Mouse (Mus musculus): Measurements from ENCODE around the gene Gnpnat1. TPM values are rescaled to one million over a fixed set of nuclear protein-coding genes. Genes with fewer than 3 reads are reported as not detected.

The Gnpnat1 gene
- polyA plus RNA-seq, 1 experiment from 2014 or later, result 30.3 TPM

GRCm38 (mm10) chr14:45385596-45385995 lies 19.1 kb downstream of the Gnpnat1 start:
- H3K4me3 ChIP-seq (ENCODE audit: low read depth, low read length), result no peak overlapping the region
- H3K9me3 ChIP-seq (replicated peaks; ENCODE audit: control insufficient read depth, low read length), result no peaks in the 10 kb centered on the region
- no peaks in the 10 kb centered on the region for H3K36me3 ChIP-seq (ENCODE audit: control insufficient read depth, insufficient read depth)
- 76% methylated on average over 2 of the region's 2 CpGs for WGBS (ENCODE audit: insufficient replicate concordance)
- H3K27ac ChIP-seq (ENCODE audit: low read length), result no peak overlapping the region
- H3K4me1 ChIP-seq (ENCODE audit: control insufficient read depth, low read depth, low read length), result peaks cover 10% of the 10 kb centered on the region
- H3K9ac ChIP-seq (ENCODE audit: low read depth, low read length), result no peak overlapping the region
- H3K4me2 ChIP-seq (ENCODE audit: low read depth, low read length), result no peak overlapping the region
- no peak for ATAC-seq (ENCODE audit: low read depth)
- no peaks in the 10 kb centered on the region for H3K27me3 ChIP-seq (ENCODE audit: control insufficient read depth, insufficient read depth, low read depth, low read length)

GRCm38 (mm10) chr14:45382912-45383311 lies 21.8 kb downstream of the Gnpnat1 start:
- Histone ChIP-seq H3K36me3 (ENCODE audit: control insufficient read depth, insufficient read depth) (no peaks in the 10 kb centered on the region; the same call in 1 of the 2 replicates), H3K4me3 (ENCODE audit: low read depth, low read length) (no peak overlapping the region), H3K27ac (ENCODE audit: low read length) (no peak overlapping the region), H3K4me2 (ENCODE audit: low read depth, low read length) (no peak overlapping the region), H3K4me1 (ENCODE audit: control insufficient read depth, low read depth, low read length) (peaks cover 6% of the 10 kb centered on the region), H3K9me3 (replicated peaks; ENCODE audit: control insufficient read depth, low read length) (no peaks in the 10 kb centered on the region), H3K27me3 (ENCODE audit: control insufficient read depth, insufficient read depth, low read depth, low read length) (no peaks in the 10 kb centered on the region), H3K9ac (ENCODE audit: low read depth, low read length) (no peak overlapping the region)
- WGBS (ENCODE audit: insufficient replicate concordance), result 65% methylated on average over 4 of the region's 4 CpGs
- no peak for ATAC-seq (ENCODE audit: low read depth)

- Histone ChIP-seq H3K9ac (ENCODE audit: low read depth, low read length) (no peak overlapping the region), H3K27me3 (ENCODE audit: control insufficient read depth, insufficient read depth, low read depth, low read length) (no peaks in the 10 kb centered on the region), H3K4me1 (ENCODE audit: control insufficient read depth, low read depth, low read length) (no peaks in the 10 kb centered on the region), H3K4me3 (ENCODE audit: low read depth, low read length) (no peak overlapping the region), H3K27ac (ENCODE audit: low read length) (no peak overlapping the region), H3K36me3 (ENCODE audit: control insufficient read depth, insufficient read depth) (no peaks in the 10 kb centered on the region; the same call in 1 of the 2 replicates), H3K4me2 (ENCODE audit: low read depth, low read length) (no peak overlapping the region), H3K9me3 (replicated peaks; ENCODE audit: control insufficient read depth, low read length) (no peaks in the 10 kb centered on the region)
- ATAC-seq (ENCODE audit: low read depth), result no peak
- whole genome bisulfite sequencing (ENCODE audit: insufficient replicate concordance), result 67% methylated on average over 6 of the region's 6 CpGs
Measured at GRCm38 (mm10) chr14:45380756-45381155, 24.0 kb downstream of the Gnpnat1 start.

GRCm38 (mm10) chr14:45378771-45379170 lies 25.9 kb downstream of the Gnpnat1 start:
- WGBS (ENCODE audit: insufficient replicate concordance), result 61% methylated on average over 3 of the region's 3 CpGs
- H3K9ac ChIP-seq (ENCODE audit: low read depth, low read length), result no peak overlapping the region
- ATAC-seq (ENCODE audit: low read depth), result no peak
- no peaks in the 10 kb centered on the region; the same call in 1 of the 2 replicates for H3K36me3 ChIP-seq (ENCODE audit: control insufficient read depth, insufficient read depth)
- H3K4me3 ChIP-seq (ENCODE audit: low read depth, low read length), result no peak overlapping the region
- H3K27ac ChIP-seq (ENCODE audit: low read length), result no peak overlapping the region
- no peak overlapping the region for H3K4me2 ChIP-seq (ENCODE audit: low read depth, low read length)
- no peaks in the 10 kb centered on the region for H3K27me3 ChIP-seq (ENCODE audit: control insufficient read depth, insufficient read depth, low read depth, low read length)
- no peaks in the 10 kb centered on the region for H3K4me1 ChIP-seq (ENCODE audit: control insufficient read depth, low read depth, low read length)
- H3K9me3 ChIP-seq (replicated peaks; ENCODE audit: control insufficient read depth, low read length), result no peaks in the 10 kb centered on the region

DNA sequence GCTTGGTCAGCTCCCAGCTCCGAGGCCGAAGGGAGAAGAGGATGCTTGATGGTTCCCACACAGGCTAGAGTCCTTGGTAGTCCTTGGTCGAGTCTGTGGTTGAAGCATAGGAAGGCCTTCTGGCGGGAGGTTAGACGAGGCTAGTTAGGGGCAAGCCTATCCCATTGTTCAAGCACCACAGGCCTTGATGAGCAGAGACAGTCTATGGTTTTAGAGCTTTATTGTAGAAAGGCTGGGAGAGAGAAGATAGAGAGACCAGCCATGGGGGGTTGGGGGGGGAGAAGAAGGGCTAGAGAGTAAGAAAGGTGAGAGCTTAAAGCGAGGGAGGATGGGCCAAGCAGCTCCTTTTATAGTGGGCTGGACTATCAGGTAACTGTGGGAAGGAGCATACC lies 39.5 kb downstream of the Gnpnat1 start:
- 78% methylated on average over 6 of the region's 6 CpGs for WGBS (ENCODE audit: insufficient replicate concordance)

DNA sequence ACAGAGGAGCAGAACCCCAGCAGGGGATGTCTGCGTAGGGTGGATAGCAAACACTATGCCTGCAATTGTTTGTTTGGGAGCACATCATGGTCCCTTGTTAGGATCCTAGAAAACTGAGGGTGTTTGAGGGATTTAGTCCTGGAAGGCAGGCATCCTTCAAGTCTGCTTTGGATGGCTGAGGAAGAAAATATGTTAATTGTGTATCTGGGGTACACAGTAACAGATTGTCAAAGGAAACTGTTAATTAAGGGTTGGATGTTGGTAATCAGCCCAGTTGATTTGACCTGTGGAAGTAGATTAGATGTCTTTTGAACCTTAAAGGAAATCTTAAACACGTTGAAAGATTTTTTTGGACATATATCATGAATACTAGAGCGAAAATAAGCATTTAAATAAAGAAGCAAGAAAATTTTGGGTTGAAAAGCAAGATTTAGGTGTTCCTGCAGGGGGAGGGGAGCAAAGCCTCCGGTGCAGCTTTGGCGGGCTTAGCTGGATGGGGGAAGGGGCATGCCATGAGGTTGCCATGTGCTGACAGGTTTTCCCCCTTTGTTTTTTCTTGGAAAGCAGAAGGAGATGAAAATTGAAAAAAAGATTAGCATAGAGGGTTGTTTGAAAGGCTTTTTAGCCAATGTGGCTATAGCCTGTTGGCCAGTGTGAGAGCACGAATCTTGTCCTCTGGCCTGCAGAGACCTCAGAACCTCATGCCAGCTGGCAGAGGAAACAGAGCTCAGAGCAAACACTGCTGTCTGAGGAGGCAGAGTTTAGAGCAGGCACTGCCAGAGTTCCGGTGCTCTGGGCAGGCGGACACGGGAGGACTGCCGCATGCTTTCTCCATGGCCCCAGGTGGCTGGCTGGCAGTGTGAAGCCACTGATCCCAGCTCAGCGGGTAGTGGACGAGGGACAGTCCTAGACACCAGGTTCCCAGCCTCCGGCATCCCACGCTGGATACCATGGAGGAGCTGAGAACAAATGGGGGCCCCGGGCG lies 40.2 kb downstream of the Gnpnat1 start:
- Histone ChIP-seq H3K9me3 (replicated peaks; ENCODE audit: control insufficient read depth, low read length) (no peaks in the 10 kb centered on the region; the same call in 1 of the 2 replicates), H3K4me3 (ENCODE audit: low read depth, low read length) (no peak overlapping the region), H3K9ac (ENCODE audit: low read depth, low read length) (no peak overlapping the region), H3K4me1 (ENCODE audit: control insufficient read depth, low read depth, low read length) (no peaks in the 10 kb centered on the region), H3K27me3 (ENCODE audit: control insufficient read depth, insufficient read depth, low read depth, low read length) (no peaks in the 10 kb centered on the region), H3K36me3 (ENCODE audit: control insufficient read depth, insufficient read depth) (peaks cover 4% of the 10 kb centered on the region), H3K27ac (ENCODE audit: low read length) (no peak overlapping the region), H3K4me2 (ENCODE audit: low read depth, low read length) (no peak overlapping the region)
- WGBS (ENCODE audit: insufficient replicate concordance), result 79% methylated on average over 16 of the region's 16 CpGs
- no peak for ATAC-seq (ENCODE audit: low read depth)

More for the DNA sequence above, 39.5 kb downstream of the Gnpnat1 start:
- no peaks in the 10 kb centered on the region for H3K27me3 ChIP-seq (ENCODE audit: control insufficient read depth, insufficient read depth, low read depth, low read length)
- no peak overlapping the region for H3K27ac ChIP-seq (ENCODE audit: low read length)
- no peak overlapping the region for H3K4me2 ChIP-seq (ENCODE audit: low read depth, low read length)
- no peak overlapping the region for H3K9ac ChIP-seq (ENCODE audit: low read depth, low read length)
- no peak for ATAC-seq (ENCODE audit: low read depth)
- no peaks in the 10 kb centered on the region for H3K4me1 ChIP-seq (ENCODE audit: control insufficient read depth, low read depth, low read length)
- peaks cover 10% of the 10 kb centered on the region for H3K36me3 ChIP-seq (ENCODE audit: control insufficient read depth, insufficient read depth)
- H3K9me3 ChIP-seq (replicated peaks; ENCODE audit: control insufficient read depth, low read length), result no peaks in the 10 kb centered on the region; the same call in 1 of the 2 replicates
- no peak overlapping the region for H3K4me3 ChIP-seq (ENCODE audit: low read depth, low read length)

DNA sequence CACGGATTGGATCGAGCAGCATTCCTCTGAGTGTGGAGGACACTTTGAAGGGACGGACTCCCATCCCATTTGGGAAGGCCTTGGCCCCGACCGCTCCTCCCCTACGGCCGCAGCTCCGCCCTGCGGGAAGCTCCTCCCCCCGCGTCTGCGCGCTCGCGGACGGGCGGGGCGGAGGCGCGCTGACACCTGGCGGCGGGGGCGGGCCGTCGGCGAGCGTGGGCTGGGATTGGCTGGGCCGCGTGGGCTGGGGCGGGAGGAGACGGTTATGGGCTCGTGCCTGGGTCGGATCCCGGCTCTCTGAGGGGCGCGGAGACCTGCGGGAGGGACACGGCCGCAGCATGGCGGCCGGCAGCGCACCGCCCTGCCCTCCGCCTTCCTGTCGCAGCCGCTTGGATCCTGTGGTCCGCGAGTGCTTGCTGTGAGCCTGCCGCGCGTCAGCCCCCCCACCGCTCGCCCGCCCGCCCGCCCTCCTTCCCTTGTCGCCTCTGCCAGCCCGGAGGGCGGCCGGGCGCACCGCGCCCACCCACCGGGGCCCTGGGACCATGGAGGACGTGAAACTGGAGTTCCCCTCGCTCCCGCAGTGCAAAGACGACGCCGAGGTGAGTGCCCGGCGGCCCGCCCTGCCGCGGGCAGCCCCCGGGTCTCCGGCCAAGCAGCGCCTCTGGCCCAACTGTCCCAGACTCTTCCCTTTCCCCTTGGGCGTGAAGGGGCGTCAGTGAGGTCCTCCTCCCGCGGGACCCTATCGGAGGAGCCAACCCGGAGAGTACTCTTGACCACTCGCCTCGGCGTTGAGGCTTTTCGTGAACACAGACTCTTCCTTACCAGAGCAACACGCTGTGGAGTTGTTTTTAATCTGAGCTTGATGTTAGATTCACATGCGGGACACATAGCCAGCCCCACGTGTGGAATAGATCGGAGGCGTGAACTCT lies 53.5 kb downstream of the Gnpnat1 start, which contains the start of gene Styx:
TSS of gene Styx (plus strand) at position 163 of the 929 bp plus-strand sequence.
- peak; percentile 99 for ATAC-seq (ENCODE audit: low read depth)
- WGBS (ENCODE audit: insufficient replicate concordance), result under 1% methylated on average over 66 of the region's 93 CpGs
- peaks cover 8% of the 10 kb centered on the region for H3K4me1 ChIP-seq (ENCODE audit: control insufficient read depth, low read depth, low read length)
- peak within 1 kb of the TSS; percentile 86 for H3K4me2 ChIP-seq (ENCODE audit: low read depth, low read length)
- H3K27me3 ChIP-seq (ENCODE audit: control insufficient read depth, insufficient read depth, low read depth, low read length), result no peaks in the 10 kb centered on the region
- peak within 1 kb of the TSS; percentile 71 for H3K27ac ChIP-seq (ENCODE audit: low read length)
- peak within 1 kb of the TSS; percentile 75 for H3K4me3 ChIP-seq (ENCODE audit: low read depth, low read length)
- no peaks in the 10 kb centered on the region for H3K9me3 ChIP-seq (replicated peaks; ENCODE audit: control insufficient read depth, low read length)
- peak within 1 kb of the TSS; percentile 78 for H3K9ac ChIP-seq (ENCODE audit: low read depth, low read length)
- peaks cover 19% of the 10 kb centered on the region for H3K36me3 ChIP-seq (ENCODE audit: control insufficient read depth, insufficient read depth)

- under 1% methylated on average over 44 of the region's 44 CpGs for WGBS (ENCODE audit: insufficient replicate concordance)
- Histone ChIP-seq H3K4me2 (ENCODE audit: low read depth, low read length) (peak within 1 kb of the TSS; percentile 64), H3K9me3 (replicated peaks; ENCODE audit: control insufficient read depth, low read length) (no peaks in the 10 kb centered on the region), H3K27me3 (ENCODE audit: control insufficient read depth, insufficient read depth, low read depth, low read length) (no peaks in the 10 kb centered on the region), H3K27ac (ENCODE audit: low read length) (peak within 1 kb of the TSS; percentile 98), H3K36me3 (ENCODE audit: control insufficient read depth, insufficient read depth) (peaks cover 15% of the 10 kb centered on the region), H3K9ac (ENCODE audit: low read depth, low read length) (peak within 1 kb of the TSS; percentile 96), H3K4me3 (ENCODE audit: low read depth, low read length) (peak within 1 kb of the TSS; percentile 99), H3K4me1 (ENCODE audit: control insufficient read depth, low read depth, low read length) (peaks cover 12% of the 10 kb centered on the region)
- ATAC-seq (ENCODE audit: low read depth), result peak; percentile 92
Measured at GRCm38 (mm10) chr14:45329589-45330181, 75.0 kb downstream of the Gnpnat1 start, which contains the start of gene Psmc6. Gene Psmc6, plus strand, starts transcription at chr14:45329788.

All from liver, embryonic 16.5 days (tissue).